Mouse (Mus musculus) heart, postnatal 14 days (tissue): ENCODE results near the gene Anp32a. TPM values are rescaled to one million over a fixed set of nuclear protein-coding genes. Genes with fewer than 3 reads are reported as not detected.

Experiments
- DNase-seq, 2 experiments: peaks; one replicate each; pipeline ENCODE4 v3.0.0; 2021 to 2022
- intact Hi-C: fragments of 180-260 bp; cut with DNase I; formaldehyde crosslinking; loops from one replicate; pipeline ENCODE4 v1.15.1; 2025
- long read RNA-seq, 2 experiments: library from polyadenylated mRNA; stranded (forward); transcript quantifications; one replicate each; pipeline ENCODE4 v2.0.0; 2021
- total RNA-seq, 2 experiments: library from RNA; stranded (reverse); gene quantifications; 2 replicates each; pipeline ENCODE4 v1.2.3; 2021

The Anp32a gene
- 100 to 1,000 TPM; 184 to 205 TPM for total RNA-seq
- long read RNA-seq, experiment 1, transcript Anp32a-201 (7 exons, 2,113 nt), result major isoform, 12 of 24 reads
- long read RNA-seq, experiment 1, partial matches to known transcripts, result 2 of 24 reads
- long read RNA-seq, experiment 1, other reads (novel, unspliced or antisense), result 7 of 24 reads
- long read RNA-seq, experiment 2, transcript Anp32a-201 (7 exons, 2,113 nt), result major isoform, 14 of 22 reads
- long read RNA-seq, experiment 2, partial matches to known transcripts, result 1 of 22 reads
- long read RNA-seq, experiment 2, other reads (novel, unspliced or antisense), result 6 of 22 reads

- intact Hi-C loops, result loop anchor here (2.0 kb wide), 1 partner anchor 46 kb away; no protein-coding TSS in a partner anchor
- peak; percentile 99 to 100 for DNase-seq
These were observed at the start of gene Anp32a for GRCm38 (mm10) chr9:62341123-62341486. Anp32a (plus strand) TSS chr9:62341293.

- peak; percentile 79 to 86 for DNase-seq
- intact Hi-C loops, result loop anchor here (2.0 kb wide), 3 partner anchors 46 to 176 kb away; partner anchors contain the start of gene Anp32a
These were observed 45.9 kb upstream of the Anp32a start for GRCm38 (mm10) chr9:62295006-62295698.

GRCm38 (mm10) chr9:62296891-62297290 is 44.2 kb upstream of the Anp32a start:
- intact Hi-C loops, result loop anchor here (2.0 kb wide), 1 partner anchor 76 kb away; no protein-coding TSS in a partner anchor
- no peak for DNase-seq

GRCm38 (mm10) chr9:62315556-62315955 is 25.5 kb upstream of the Anp32a start:
- DNase-seq, result no peak
- intact Hi-C loops, result no loop called here

- DNase-seq, result no peak
- intact Hi-C loops, result no loop called here
These were observed 22.4 kb upstream of the Anp32a start for GRCm38 (mm10) chr9:62318729-62319128.

GRCm38 (mm10) chr9:62323816-62324215 is 17.3 kb upstream of the Anp32a start:
- intact Hi-C loops, result no loop called here
- DNase-seq, result no peak

DNA sequence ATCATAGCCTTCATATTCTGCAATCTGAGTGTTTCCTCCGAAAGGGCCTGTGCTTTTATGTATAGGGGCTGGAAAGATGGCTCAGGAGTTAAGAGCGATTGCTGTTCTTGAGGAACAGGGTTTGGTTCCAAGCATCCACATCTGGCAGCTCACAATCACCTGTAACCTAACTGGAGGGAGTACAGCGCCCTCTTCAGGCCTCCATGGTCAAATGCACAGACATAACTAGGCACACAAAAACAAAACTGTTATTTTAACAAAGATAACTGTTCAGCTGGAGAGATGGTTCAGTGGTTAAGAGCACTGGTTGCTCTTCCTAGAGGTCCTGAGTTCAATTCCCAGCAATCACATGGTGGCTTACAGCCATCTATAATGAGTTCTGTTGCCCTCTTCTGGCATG is 15.1 kb upstream of the Anp32a start:
- intact Hi-C loops, result no loop called here
- DNase-seq, result no peak

DNA sequence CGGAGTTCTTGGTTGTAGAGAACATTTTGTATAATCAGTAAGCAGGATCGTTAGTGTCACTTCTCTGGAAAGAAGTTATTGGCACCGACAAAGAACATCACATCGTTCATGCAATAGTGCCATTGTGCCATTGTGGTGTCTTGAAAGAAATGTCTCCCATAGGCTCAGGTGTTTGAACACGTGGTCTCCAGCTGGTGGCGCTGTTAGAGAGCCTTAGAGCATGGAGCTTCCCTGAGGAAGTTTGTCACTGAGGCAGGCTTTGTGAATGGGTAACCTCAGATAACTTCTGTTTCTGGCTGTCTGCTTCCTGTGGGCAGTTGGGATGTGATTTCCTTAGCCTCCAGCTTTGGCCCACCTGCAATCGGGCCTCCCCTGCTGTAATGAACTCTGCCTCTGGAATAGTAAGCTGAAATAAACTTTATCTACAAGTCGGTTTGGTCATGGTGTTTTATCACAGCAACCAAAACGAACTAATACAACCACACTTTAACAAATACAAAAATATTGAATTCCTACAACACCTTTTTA is 6.7 kb upstream of the Anp32a start:
- intact Hi-C loops, result no loop called here
- no peak for DNase-seq

- intact Hi-C loops, result no loop called here
- no peak for DNase-seq
These were observed 5.7 kb upstream of the Anp32a start for GRCm38 (mm10) chr9:62335396-62335795.

DNA sequence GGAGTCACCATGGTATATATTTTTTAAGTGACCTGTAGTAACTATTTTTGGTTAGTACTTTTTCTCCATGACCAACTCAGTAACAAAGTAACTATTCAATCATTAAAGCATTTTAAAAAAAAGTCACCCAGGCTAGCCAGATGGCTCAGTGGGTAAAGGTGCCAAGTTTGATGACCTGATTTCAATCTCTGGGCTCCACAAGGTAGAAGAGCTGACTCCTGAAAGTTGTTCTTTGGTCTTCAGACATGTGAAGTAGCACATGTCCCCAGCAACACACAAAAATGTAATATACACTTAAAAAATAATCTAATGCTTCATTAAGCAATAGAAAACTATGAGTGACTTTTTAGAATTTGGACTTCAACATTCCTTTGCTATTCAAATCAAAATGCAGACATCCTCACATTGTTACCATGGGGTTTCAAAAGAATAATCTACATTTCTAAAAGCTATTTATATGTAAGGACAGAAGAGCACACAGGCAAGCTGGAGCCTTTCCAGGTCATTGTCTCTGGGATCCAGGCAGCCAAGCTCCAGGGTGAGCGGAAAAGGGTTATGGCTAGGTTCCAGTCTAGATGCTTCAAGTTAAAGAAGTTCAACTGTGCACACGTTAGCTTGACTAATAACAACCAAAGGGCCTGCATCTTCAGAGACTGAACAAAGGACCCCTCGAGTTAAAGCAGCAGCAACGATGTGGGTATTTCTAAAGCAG is 3.0 kb upstream of the Anp32a start:
- peak; percentile 53 to 67 for DNase-seq
- intact Hi-C loops, result no loop called here

DNA sequence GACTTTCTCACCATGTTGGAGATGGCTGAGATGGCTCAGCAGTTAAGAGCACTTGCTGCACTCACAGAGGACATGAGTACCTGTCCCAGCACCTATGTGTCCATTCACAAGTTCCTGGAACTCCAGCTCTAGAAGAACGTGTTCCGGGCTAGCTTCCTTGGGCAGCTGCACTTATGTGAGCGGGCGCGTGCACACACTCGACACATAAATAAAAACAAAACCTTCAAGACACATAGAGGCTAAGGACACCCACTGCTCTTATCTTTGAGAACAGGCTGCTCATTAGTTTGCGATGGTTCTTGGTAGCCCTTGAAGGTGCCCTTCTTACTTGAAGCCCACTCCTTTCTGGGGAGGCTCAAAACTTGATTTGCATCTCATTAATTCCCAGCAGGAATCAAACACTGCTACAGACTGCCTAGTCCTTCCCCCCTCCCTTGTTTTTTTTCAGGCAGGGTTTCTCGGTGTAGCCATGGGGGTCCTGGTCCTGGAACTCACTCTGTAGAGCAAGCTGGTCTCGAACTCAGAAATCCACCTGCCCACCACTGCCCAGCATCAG is 2.4 kb upstream of the Anp32a start:
- DNase-seq, result no peak
- intact Hi-C loops, result no loop called here

- no peak for DNase-seq
- intact Hi-C loops, result loop anchor here (2.0 kb wide), 1 partner anchor 46 kb away; no protein-coding TSS in a partner anchor
These were observed 581 bp upstream of the Anp32a start for GRCm38 (mm10) chr9:62340301-62341122.

- intact Hi-C loops, result loop anchor here (2.0 kb wide), 2 partner anchors 47 to 73 kb away; no protein-coding TSS in a partner anchor
- DNase-seq, result peak; percentile 42 to 48
These were observed 778 bp downstream of the Anp32a start for GRCm38 (mm10) chr9:62341701-62342440.

- intact Hi-C loops, result loop anchor here (2.0 kb wide), 1 partner anchor 72 kb away; no protein-coding TSS in a partner anchor
- DNase-seq, result peak; percentile 63 to 64
These were observed 1.5 kb downstream of the Anp32a start for GRCm38 (mm10) chr9:62342441-62343191.

DNA sequence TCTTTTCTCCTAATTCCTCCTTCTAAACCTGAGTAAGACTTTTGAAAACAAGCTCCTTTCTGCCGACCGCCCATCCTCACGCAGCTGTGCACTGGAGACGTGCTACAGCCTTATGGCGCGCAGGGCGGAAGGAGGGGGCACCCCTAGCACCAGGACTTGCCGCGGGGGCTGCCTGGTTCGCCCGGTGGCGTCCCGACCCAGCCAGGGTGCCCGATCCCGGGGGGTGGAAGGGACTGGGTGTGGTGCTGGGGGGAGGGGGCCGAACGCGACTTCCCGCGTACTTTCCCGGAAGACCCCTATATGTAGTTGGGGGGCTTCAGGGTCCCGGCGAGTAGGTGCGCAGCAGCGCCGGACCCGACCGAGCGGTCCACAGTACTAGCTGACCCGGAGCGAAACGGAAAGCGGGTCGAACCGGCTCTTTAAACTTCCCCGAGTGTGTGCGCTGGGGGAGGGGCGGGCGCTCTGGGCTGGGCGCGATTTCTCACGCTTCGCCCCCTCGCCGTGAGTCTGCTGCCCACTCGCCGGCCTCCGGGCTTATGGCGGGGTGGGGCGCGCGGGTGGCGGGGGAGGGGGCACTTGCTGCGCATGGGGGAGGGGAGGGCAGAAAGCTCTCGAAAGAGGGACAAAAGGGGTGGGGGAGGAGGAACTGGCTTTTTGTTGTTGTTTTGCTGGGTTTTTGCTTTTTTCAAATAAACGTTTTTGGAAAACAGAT is 2.3 kb downstream of the Anp32a start:
- intact Hi-C loops, result loop anchor here (2.0 kb wide), 1 partner anchor 71 kb away; no protein-coding TSS in a partner anchor
- DNase-seq, result peak; percentile 85 to 87

GRCm38 (mm10) chr9:62343904-62344491 is 2.9 kb downstream of the Anp32a start:
- DNase-seq, result peak; percentile 76 to 81
- intact Hi-C loops, result loop anchor here (2.0 kb wide), 2 partner anchors 23 to 71 kb away; no protein-coding TSS in a partner anchor

DNA sequence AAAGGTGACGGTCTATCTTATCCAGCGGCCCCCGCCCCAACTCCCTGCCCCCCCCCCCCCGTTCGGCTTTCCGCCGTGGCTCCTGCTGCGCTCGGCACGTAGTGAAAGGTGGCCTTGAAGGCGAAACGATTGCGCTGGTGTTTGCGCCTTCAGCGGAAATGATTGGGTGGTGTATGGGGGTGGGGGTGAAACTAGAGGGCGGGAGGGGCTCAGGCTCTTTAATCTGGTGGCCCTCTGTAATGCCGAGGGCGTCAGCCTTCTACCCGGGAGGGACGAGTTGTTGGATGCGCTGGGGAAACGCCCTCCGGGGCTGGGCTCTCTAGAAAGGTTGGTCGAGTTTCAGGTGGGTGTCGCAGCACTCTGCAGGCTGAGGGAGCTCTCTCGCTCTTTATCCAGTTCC is 3.5 kb downstream of the Anp32a start:
- DNase-seq, result peak; percentile 71 to 73
- intact Hi-C loops, result loop anchor here (2.0 kb wide), 1 partner anchor 22 kb away; no protein-coding TSS in a partner anchor
